Mouse (Mus musculus) myocyte (in vitro differentiated cells): ENCODE results near the gene Cdkn1b.

Experiments used
- E2F4 ChIP-seq: IDR thresholded peaks from one replicate; pipeline ENCODE4 v1.6.1; 2011; ENCODE audit warnings: mild to moderate bottlenecking, control low read depth, moderate library complexity; ENCODE audit not compliant: insufficient read depth
- MAX ChIP-seq: IDR thresholded peaks from one replicate; pipeline ENCODE4 v1.6.1; 2011; ENCODE audit warnings: low read depth, mild to moderate bottlenecking, control low read depth
- MYOD1 ChIP-seq, 3 experiments: IDR thresholded peaks; one replicate each; pipeline ENCODE4 v1.6.1; 2011; ENCODE audit warnings: control low read depth in 2 of 3, low read depth in 2 of 3, mild to moderate bottlenecking in 2 of 3, moderate library complexity in 1 of 3; ENCODE audit not compliant: insufficient read length in 2 of 3, control insufficient read depth in 1 of 3
- MYOG ChIP-seq, 3 experiments: IDR thresholded peaks; one replicate each; pipeline ENCODE4 v1.6.1; 2011; ENCODE audit warnings: control low read depth in 2 of 3, low read depth in 2 of 3, mild to moderate bottlenecking in 2 of 3; ENCODE audit not compliant: insufficient read length in 2 of 3, control insufficient read depth in 1 of 3, insufficient read depth in 1 of 3
- POLR2A ChIP-seq: IDR thresholded peaks from one replicate; pipeline ENCODE4 v1.6.1; 2011; ENCODE audit warnings: low read depth, mild to moderate bottlenecking, control low read depth, moderate library complexity; ENCODE audit not compliant: insufficient read length
- POLR2AphosphoS2 ChIP-seq: IDR thresholded peaks from one replicate; pipeline ENCODE4 v1.6.1; 2011; ENCODE audit warnings: low read depth, control low read depth; ENCODE audit not compliant: insufficient read length
- REST ChIP-seq: IDR thresholded peaks from one replicate; pipeline ENCODE4 v1.6.1; 2011; ENCODE audit warnings: mild to moderate bottlenecking, control low read depth, moderate library complexity; ENCODE audit not compliant: insufficient read depth, insufficient read length
- SRF ChIP-seq: IDR thresholded peaks from one replicate; pipeline ENCODE4 v1.6.1; 2011; ENCODE audit warnings: low read depth; ENCODE audit not compliant: control insufficient read depth, insufficient read length
- TCF12 ChIP-seq: IDR thresholded peaks from one replicate; pipeline ENCODE4 v1.6.1; 2011; ENCODE audit warnings: mild to moderate bottlenecking, control low read depth; ENCODE audit not compliant: poor library complexity, insufficient read depth, severe bottlenecking
- TCF3 ChIP-seq: IDR thresholded peaks from one replicate; pipeline ENCODE4 v1.6.1; 2011; ENCODE audit warnings: low read depth, control low read depth; ENCODE audit not compliant: insufficient read length
- USF1 ChIP-seq: IDR thresholded peaks from one replicate; pipeline ENCODE4 v1.6.1; 2011; ENCODE audit warnings: low read depth, mild to moderate bottlenecking, control low read depth, moderate library complexity

GRCm38 (mm10) chr6:134930383-134930782 lies 10.2 kb downstream of the Cdkn1b start:
- TF ChIP-seq TCF12 (no peak), USF1 (no peak), POLR2A (no peak), MAX (no peak), SRF (no peak), POLR2AphosphoS2 (no peak), E2F4 (no peak), MYOG (IDR thresholded peaks at IDR 0.05; ENCODE audit: control insufficient read depth in 1 of 3, insufficient read depth in 1 of 3, insufficient read length in 2 of 3, low read depth in 2 of 3) (no peak), MYOD1 (IDR thresholded peaks at IDR 0.05; ENCODE audit: control insufficient read depth in 1 of 3, insufficient read length in 2 of 3, low read depth in 2 of 3) (no peak), TCF3 (no peak), REST (no peak)
